Mouse (Mus musculus) hindbrain, postnatal 0 days (tissue): Measurements from ENCODE around the gene Tmem216. TPM values are rescaled to one million over a fixed set of nuclear protein-coding genes. Genes with fewer than 3 reads are reported as not detected.
"Not testable (repeated sequence)": the region's sequence is repeated elsewhere in the genome, so short reads cannot be mapped to it uniquely, and the experiment has no call there.

Experiments
- ATAC-seq: fragments of 200-750 bp; cut with Nextera tagmentation; 2 replicates; pipeline ENCODE4 v1.8.0; 2017; ENCODE audit warnings: mild to moderate bottlenecking, moderate TSS enrichment, moderate library complexity
- DNase-seq: peaks from one replicate; pipeline ENCODE4 v3.0.0-alpha.2; 2015; ENCODE audit warnings: low spot score
- H3K27ac ChIP-seq: fragments of 300-500 bp; sonication (generic); 2 replicates; pipeline ENCODE4 v1.5.1; 2014; ENCODE audit warnings: mild to moderate bottlenecking
- H3K27me3 ChIP-seq: fragments of 300-500 bp; sonication (generic); 2 replicates; pipeline ENCODE4 v1.6.1; 2014; ENCODE audit warnings: low read length, mixed read lengths; ENCODE audit not compliant: insufficient read depth
- H3K36me3 ChIP-seq: fragments of 300-500 bp; sonication (generic); 2 replicates; pipeline ENCODE4 v1.6.1; 2014; ENCODE audit warnings: low read length, mixed read lengths; ENCODE audit not compliant: insufficient read depth
- H3K4me1 ChIP-seq: fragments of 300-500 bp; sonication (generic); 2 replicates; pipeline ENCODE4 v1.6.1; 2014; ENCODE audit warnings: antibody characterized with exemption, low read length, mixed read lengths; ENCODE audit not compliant: insufficient read depth
- H3K4me2 ChIP-seq: fragments of 300-500 bp; sonication (generic); 2 replicates; pipeline ENCODE4 v1.6.1; 2014; ENCODE audit warnings: low read depth, mild to moderate bottlenecking, low read length, moderate library complexity, mixed read lengths
- H3K4me3 ChIP-seq: fragments of 300-500 bp; sonication (generic); 2 replicates; pipeline ENCODE4 v1.5.1; 2014; ENCODE audit warnings: low read length
- H3K9ac ChIP-seq: fragments of 300-500 bp; sonication (generic); replicated peaks from 2 replicates; pipeline ENCODE4 v1.6.1; 2014; ENCODE audit warnings: mild to moderate bottlenecking, low read length, moderate library complexity, mixed read lengths
- H3K9me3 ChIP-seq: fragments of 300-500 bp; sonication (generic); 2 replicates; pipeline ENCODE4 v1.6.1; 2016; ENCODE audit warnings: low read length, mixed read lengths
- CTCF ChIP-seq: IDR thresholded peaks from 2 replicates; pipeline ENCODE4 v1.5.1; 2016; ENCODE audit warnings: antibody characterized with exemption, control low read depth, low read depth
- WGBS: fragments of 180-500 bp; shearing (Covaris S2); extraction: QIAGEN DNeasy Blood & Tissue Kit; methylation state at CpG from one replicate; pipeline ENCODE4 v1.1.7; 2014; 5-methylcytosine and 5-hydroxymethylcytosine counted together
- polyA plus RNA-seq: library from polyadenylated mRNA; unstranded; fragments of >200 nt; fragmentation: Nextera tagmentation; extraction: Ambion mirVana; gene quantifications from 2 replicates; pipeline ENCODE4 v1.2.1, GENCODE M21; 2015
- total RNA-seq: library from RNA; depleted of rRNA; stranded (reverse); fragments of >200 nt; gene quantifications from 2 replicates; pipeline ENCODE4 v1.2.3, GENCODE M21; 2014

Gene Tmem216
- total and polyA plus RNA-seq, 2 experiments from 2014 or later, result 20.7 to 35.8 TPM

- Histone ChIP-seq H3K36me3 (no peaks in the 10 kb centered on the region), H3K27me3 (no peaks in the 10 kb centered on the region), H3K4me1 (no peaks in the 10 kb centered on the region), H3K9ac (no peak overlapping the region), H3K4me3 (no peak overlapping the region), H3K4me2 (no peak overlapping the region), H3K9me3 (no peaks in the 10 kb centered on the region), H3K27ac (no peak overlapping the region)
- ATAC-seq, result no peak
- TF ChIP-seq CTCF, result peak; percentile 52
- peak; percentile 62 for DNase-seq
- 29% methylated on average over 5 of the region's 5 CpGs for WGBS
Measured at GRCm38 (mm10) chr19:10560108-10560507, 4.1 kb upstream of the Tmem216 start.

- not testable (repeated sequence) for H3K27ac ChIP-seq, H3K4me3 ChIP-seq, H3K4me1 ChIP-seq, H3K9ac ChIP-seq, H3K4me2 ChIP-seq, DNase-seq, H3K36me3 ChIP-seq, H3K27me3 ChIP-seq, H3K9me3 ChIP-seq, ATAC-seq
- 69% methylated on average over 4 of the region's 4 CpGs for WGBS
Measured at GRCm38 (mm10) chr19:10557837-10558375, 1.9 kb upstream of the Tmem216 start.

GRCm38 (mm10) chr19:10557430-10557829 lies 1.4 kb upstream of the Tmem216 start:
- no peak for TF ChIP-seq CTCF
- 66% methylated on average over 2 of the region's 2 CpGs for WGBS
- DNase-seq (no peak), ATAC-seq (no peak)
- Histone ChIP-seq H3K9me3 (no peaks in the 10 kb centered on the region), H3K4me3 (no peak overlapping the region), H3K27ac (no peak overlapping the region), H3K36me3 (peaks cover 5% of the 10 kb centered on the region), H3K4me1 (no peaks in the 10 kb centered on the region), H3K4me2 (no peak overlapping the region), H3K27me3 (no peaks in the 10 kb centered on the region), H3K9ac (no peak overlapping the region)

- Histone ChIP-seq H3K9me3 (no peaks in the 10 kb centered on the region), H3K9ac (peak overlapping the region; percentile 67; the same call in 1 of the 2 replicates), H3K4me1 (no peaks in the 10 kb centered on the region), H3K27me3 (no peaks in the 10 kb centered on the region), H3K4me3 (no peak overlapping the region), H3K27ac (peak overlapping the region; percentile 86; the same call in 1 of the 2 replicates), H3K36me3 (peaks cover 5% of the 10 kb centered on the region), H3K4me2 (no peak overlapping the region)
- ATAC-seq, result no peak
- WGBS, result 81% methylated on average over 2 of the region's 2 CpGs
- no peak for DNase-seq
- no peak for TF ChIP-seq CTCF
Measured at GRCm38 (mm10) chr19:10557001-10557400, 963 bp upstream of the Tmem216 start.

GRCm38 (mm10) chr19:10539454-10539853 lies 16.6 kb downstream of the Tmem216 start:
- Histone ChIP-seq H3K27ac (no peak overlapping the region), H3K27me3 (no peaks in the 10 kb centered on the region)

GRCm38 (mm10) chr19:10530082-10530481 lies 26.0 kb downstream of the Tmem216 start:
- Histone ChIP-seq H3K9ac (no peak overlapping the region), H3K4me1 (peaks cover 12% of the 10 kb centered on the region; the same call in 1 of the 2 replicates), H3K9me3 (no peaks in the 10 kb centered on the region), H3K27me3 (no peaks in the 10 kb centered on the region), H3K4me2 (no peak overlapping the region), H3K36me3 (peaks cover 35% of the 10 kb centered on the region), H3K4me3 (no peak overlapping the region), H3K27ac (no peak overlapping the region)
- TF ChIP-seq CTCF, result 0 out of 2 replicates have a peak, but pooled peaks have one; percentile 8
- ATAC-seq, result no peak
- WGBS, result 93% methylated on average over 1 of the region's 1 CpGs
- DNase-seq, result no peak

More at GRCm38 (mm10) chr19:10539454-10539853, 16.6 kb downstream of the Tmem216 start:
- no peak for ATAC-seq
- Histone ChIP-seq H3K36me3 (peaks cover 58% of the 10 kb centered on the region), H3K4me2 (no peak overlapping the region), H3K4me1 (no peaks in the 10 kb centered on the region), H3K9me3 (no peaks in the 10 kb centered on the region), H3K4me3 (no peak overlapping the region), H3K9ac (no peak overlapping the region)
- TF ChIP-seq CTCF, result no peak
- no peak for DNase-seq
- 97% methylated on average over 5 of the region's 5 CpGs for WGBS

GRCm38 (mm10) chr19:10525910-10526309 lies 30.1 kb downstream of the Tmem216 start, which contains the start of gene Sdhaf2:
Gene Sdhaf2 (minus strand): TSS chr19:10526142.
- Histone ChIP-seq H3K9ac (peak within 1 kb of the TSS; percentile 99), H3K9me3 (no peaks in the 10 kb centered on the region), H3K4me1 (peaks cover 15% of the 10 kb centered on the region; the same call in 1 of the 2 replicates), H3K4me2 (peak within 1 kb of the TSS; percentile 68), H3K36me3 (0 out of 2 replicates have a peak, but pooled peaks cover 7% of the 10 kb centered on the region), H3K27ac (peak within 1 kb of the TSS; percentile 99), H3K4me3 (peak within 1 kb of the TSS; percentile 93), H3K27me3 (no peaks in the 10 kb centered on the region)
- under 1% methylated on average over 11 of the region's 11 CpGs for WGBS
- DNase-seq (peak; percentile 85), ATAC-seq (peak; percentile 42)
- peak; percentile 75 for TF ChIP-seq CTCF
